Comparison of ENCODE assay signal across 8 mouse cellular contexts in the genomic region with DNA sequence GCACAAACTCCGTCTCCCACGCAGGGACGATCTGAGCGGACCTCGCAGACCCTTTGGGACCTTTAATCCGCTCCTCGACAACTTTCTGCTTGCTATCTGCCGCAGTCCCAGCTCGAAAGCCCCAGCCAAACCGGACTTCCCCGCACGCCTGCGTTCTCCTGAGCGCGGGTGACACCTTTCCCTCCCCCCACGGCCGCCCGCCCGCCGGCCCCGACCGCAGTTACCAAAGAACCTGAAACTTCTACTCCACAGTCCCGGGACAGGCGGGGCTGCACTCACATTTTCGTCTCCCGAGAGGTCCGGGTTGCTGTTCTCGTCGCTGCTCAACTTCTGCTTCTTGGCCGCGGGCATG. TPM values are rescaled to one million over a fixed set of nuclear protein-coding genes. Genes with fewer than 3 reads are reported as not detected.
DNase-seq lines count a peak whose midpoint lies in the region; ATAC-seq and TF ChIP-seq lines count a peak whose summit lies in the region.

No protein-coding gene starts in this region.

- no peak for TF ChIP-seq CTCF in G1E (IDR thresholded peaks at IDR 0.05; ENCODE audit: low read depth, low read length)

- no peaks in the 10 kb centered on the region for H3K9me3 ChIP-seq in heart, embryonic 14.5 days (ENCODE audit: control insufficient read depth, low read length)
- H3K9me3 ChIP-seq in G1E (replicated peaks) = no peaks in the 10 kb centered on the region
- no peaks in the 10 kb centered on the region for H3K9me3 ChIP-seq in hindbrain, embryonic 10.5 days
- no peaks in the 10 kb centered on the region for H3K9me3 ChIP-seq in midbrain, embryonic 11.5 days (ENCODE audit: control insufficient read depth, low read length)

- H3K36me3 ChIP-seq in heart, embryonic 14.5 days (ENCODE audit: control insufficient read depth, insufficient read depth, low read length) = peaks cover 19% of the 10 kb centered on the region
- peaks cover 26% of the 10 kb centered on the region for H3K36me3 ChIP-seq in G1E (replicated peaks)
- peaks cover 25% of the 10 kb centered on the region for H3K36me3 ChIP-seq in hindbrain, embryonic 10.5 days
- peaks cover 9% of the 10 kb centered on the region; the same call in 1 of the 2 replicates for H3K36me3 ChIP-seq in midbrain, embryonic 11.5 days (ENCODE audit: control insufficient read depth, insufficient read depth, low read length)

- DNase-seq in heart, adult 8-10 months (ENCODE audit: low spot score) = no peak
- DNase-seq in G1E (ENCODE audit: low spot score) = no peak
- no peak for DNase-seq in hindbrain, embryonic 10.5 days (ENCODE audit: low spot score)
- DNase-seq in midbrain, embryonic 11.5 days (ENCODE audit: low spot score, missing footprints) = no peak
- DNase-seq in urinary bladder, postnatal 14 days (ENCODE audit: low spot score) = no peak
- DNase-seq in gastrocnemius, postnatal 4 days (ENCODE audit: low spot score in 2 of 2) = no peak
- no peak for DNase-seq in gastrocnemius, adult 18-20 months (ENCODE audit: low spot score)

- peak overlapping the region; percentile 93 to 97 for H3K4me3 ChIP-seq in heart, embryonic 14.5 days (ENCODE audit: control insufficient read depth in 1 of 2, insufficient read depth in 1 of 2, low read depth in 1 of 2, low read length in 2 of 2)
- H3K4me3 ChIP-seq in G1E (ENCODE audit: low read depth, low read length) = peak overlapping the region; percentile 87
- H3K4me3 ChIP-seq in hindbrain, embryonic 10.5 days = peak overlapping the region; percentile 90
- H3K4me3 ChIP-seq in midbrain, embryonic 11.5 days (ENCODE audit: low read depth, low read length) = peak overlapping the region; percentile 81

- H3K4me2 ChIP-seq in heart, embryonic 14.5 days (ENCODE audit: low read length) = peak overlapping the region; percentile 83
- H3K4me2 ChIP-seq in midbrain, embryonic 11.5 days = peak overlapping the region; percentile 62

- H3K4me1 ChIP-seq in heart, embryonic 14.5 days (ENCODE audit: control insufficient read depth in 2 of 2, insufficient read depth in 2 of 2, low read length in 2 of 2) = peaks cover 0 to 13% of the 10 kb centered on the region in 2 experiments; a peak in 2 of 4 replicates
- peaks cover 8% of the 10 kb centered on the region for H3K4me1 ChIP-seq in G1E (ENCODE audit: insufficient read depth, low read depth, low read length)
- peaks cover 22% of the 10 kb centered on the region for H3K4me1 ChIP-seq in hindbrain, embryonic 10.5 days (replicated peaks)
- H3K4me1 ChIP-seq in midbrain, embryonic 11.5 days (ENCODE audit: control insufficient read depth, insufficient read depth, low read length) = peaks cover 11% of the 10 kb centered on the region

- ATAC-seq in heart, embryonic 14.5 days (ENCODE audit: insufficient number of reproducible peaks, insufficient read depth, low FRiP score, low read depth) = peak; percentile 57
- no peak; the same call in 1 of the 2 replicates for ATAC-seq in G1E (ENCODE audit: extremely low read depth, insufficient number of reproducible peaks, low FRiP score, poor library complexity, severe bottlenecking)
- ATAC-seq in midbrain, embryonic 11.5 days (ENCODE audit: low FRiP score) = no peak

- H3K27me3 ChIP-seq in heart, embryonic 14.5 days (ENCODE audit: control insufficient read depth, insufficient read depth, low read length) = no peaks in the 10 kb centered on the region
- no peaks in the 10 kb centered on the region for H3K27me3 ChIP-seq in G1E (ENCODE audit: insufficient read depth, low read length)
- H3K27me3 ChIP-seq in hindbrain, embryonic 10.5 days (ENCODE audit: insufficient read depth, poor library complexity, severe bottlenecking) = no peaks in the 10 kb centered on the region
- H3K27me3 ChIP-seq in midbrain, embryonic 11.5 days (ENCODE audit: control insufficient read depth, insufficient read depth, low read length) = no peaks in the 10 kb centered on the region

- H3K9ac ChIP-seq in heart, embryonic 14.5 days (ENCODE audit: low read length) = peak overlapping the region; percentile 97
- peak overlapping the region; percentile 92 for H3K9ac ChIP-seq in midbrain, embryonic 11.5 days (ENCODE audit: low read length)

- H3K27ac ChIP-seq in heart, embryonic 14.5 days (replicated peaks in 1 of 2; ENCODE audit: control insufficient read depth in 1 of 2, insufficient read depth in 1 of 2, low read depth in 2 of 2, low read length in 2 of 2) = peak overlapping the region; percentile 100
- peak overlapping the region; percentile 99 for H3K27ac ChIP-seq in hindbrain, embryonic 10.5 days
- peak overlapping the region; percentile 99 for H3K27ac ChIP-seq in midbrain, embryonic 11.5 days (ENCODE audit: low read depth, low read length)

- under 1% methylated on average over 31 of the region's 31 CpGs for WGBS in heart, embryonic 14.5 days
- WGBS in hindbrain, embryonic 10.5 days = under 1% methylated on average over 31 of the region's 31 CpGs
- WGBS in midbrain, embryonic 11.5 days = under 1% methylated on average over 31 of the region's 31 CpGs

RNA-seq across cellular contexts. Expression of a gene that starts 0.7 kb away (rescaled TPM):
- 47.3 and 47.5 TPM in 2 replicates for polyA plus RNA-seq in heart, embryonic 14.5 days (2014; fragmentation: Nextera tagmentation; extraction: Ambion mirVana)
- 10 to 100 TPM; 20.6 to 29.7 (median 25.5) TPM for total RNA-seq in heart, adult 8-10 months (2022)
- 83.5 and 101 TPM in 2 replicates for total RNA-seq in G1E (2014; fragmentation: Nextera tagmentation)
- total RNA-seq in G1E (2017) = 132 and 137 TPM in 2 replicates
- polyA plus RNA-seq in G1E (2012) = 147 and 195 TPM in 2 replicates
- 68.3 and 81.1 TPM in 2 replicates for polyA plus RNA-seq in hindbrain, embryonic 10.5 days (2016; fragmentation: Nextera tagmentation; extraction: Ambion mirVana)
- polyA plus RNA-seq in midbrain, embryonic 11.5 days (2014; fragmentation: Nextera tagmentation; extraction: Ambion mirVana) = 82.8 and 85.7 TPM in 2 replicates
- total RNA-seq in gastrocnemius, postnatal 4 days (2021) = 10 to 100 TPM; 34.3 to 49.6 TPM
- total RNA-seq in gastrocnemius, adult 18-20 months (2021) = 10 to 100 TPM; 32.5 to 40.9 TPM

RNA-seq across cellular contexts. Expression of a gene that starts 39.1 kb away (rescaled TPM):
- 111 and 118 TPM in 2 replicates for polyA plus RNA-seq in heart, embryonic 14.5 days (2014; fragmentation: Nextera tagmentation; extraction: Ambion mirVana)
- total RNA-seq in heart, adult 8-10 months (2022) = 10 to 100 TPM; 62.4 to 95.6 (median 84.5) TPM
- total RNA-seq in G1E (2014; fragmentation: Nextera tagmentation) (69.9 and 118 TPM in 2 replicates), G1E (2017) (212 and 255 TPM in 2 replicates)
- 44.1 and 50.0 TPM in 2 replicates for polyA plus RNA-seq in G1E (2012)
- 166 and 168 TPM in 2 replicates for polyA plus RNA-seq in hindbrain, embryonic 10.5 days (2016; fragmentation: Nextera tagmentation; extraction: Ambion mirVana)
- polyA plus RNA-seq in midbrain, embryonic 11.5 days (2014; fragmentation: Nextera tagmentation; extraction: Ambion mirVana) = 153 and 159 TPM in 2 replicates
- total RNA-seq in gastrocnemius, postnatal 4 days (2021) = 10 to 100 TPM; 69.4 to 98.6 TPM
- total RNA-seq in gastrocnemius, adult 18-20 months (2021) = 100 to 1,000 TPM; 116 to 119 TPM
